Mouse (Mus musculus) spleen, adult 2 months (tissue): ENCODE results near the gene Them7.

Experiments
- CTCF ChIP-seq: fragments of 200-500 bp; IDR thresholded peaks from 2 replicates; pipeline ENCODE4 v1.5.1; 2011; ENCODE audit warnings: mild to moderate bottlenecking, inconsistent platforms; ENCODE audit not compliant: insufficient read depth, insufficient read length, insufficient replicate concordance; ENCODE audit errors: extremely low read depth
- POLR2A ChIP-seq: fragments of 200-500 bp; IDR thresholded peaks from 2 replicates; pipeline ENCODE4 v1.6.1; 2011; ENCODE audit warnings: low read depth, low read length, inconsistent platforms

DNA sequence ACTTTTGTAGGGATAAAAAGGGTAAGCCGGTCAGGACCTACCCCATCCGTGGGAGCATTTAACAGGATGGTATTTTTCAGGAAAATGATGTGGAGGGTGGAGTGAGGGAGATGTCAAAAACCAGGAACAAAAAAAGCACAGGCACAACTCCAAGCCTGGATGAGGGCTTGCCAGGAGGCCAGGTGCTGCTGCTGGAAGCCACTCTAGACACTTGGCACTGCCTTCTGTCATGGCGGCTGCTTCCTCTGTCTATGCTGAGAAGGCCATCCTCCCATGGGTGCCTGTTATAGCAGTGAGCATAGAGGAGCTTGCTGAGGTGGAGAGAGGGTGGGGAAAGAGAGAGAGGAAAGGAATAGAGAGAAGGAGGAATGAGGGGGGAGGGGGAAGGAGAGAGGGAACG, 105.9 kb downstream of the Them7 start:
- no peak for TF ChIP-seq CTCF
- no peak for TF ChIP-seq POLR2A
